Mouse (Mus musculus): ENCODE results near the gene Btnl1. TPM values are rescaled to one million over a fixed set of nuclear protein-coding genes. Genes with fewer than 3 reads are reported as not detected.

Btnl1 gene
- polyA plus RNA-seq, 1 experiment from 2014 or later = not detected

DNA sequence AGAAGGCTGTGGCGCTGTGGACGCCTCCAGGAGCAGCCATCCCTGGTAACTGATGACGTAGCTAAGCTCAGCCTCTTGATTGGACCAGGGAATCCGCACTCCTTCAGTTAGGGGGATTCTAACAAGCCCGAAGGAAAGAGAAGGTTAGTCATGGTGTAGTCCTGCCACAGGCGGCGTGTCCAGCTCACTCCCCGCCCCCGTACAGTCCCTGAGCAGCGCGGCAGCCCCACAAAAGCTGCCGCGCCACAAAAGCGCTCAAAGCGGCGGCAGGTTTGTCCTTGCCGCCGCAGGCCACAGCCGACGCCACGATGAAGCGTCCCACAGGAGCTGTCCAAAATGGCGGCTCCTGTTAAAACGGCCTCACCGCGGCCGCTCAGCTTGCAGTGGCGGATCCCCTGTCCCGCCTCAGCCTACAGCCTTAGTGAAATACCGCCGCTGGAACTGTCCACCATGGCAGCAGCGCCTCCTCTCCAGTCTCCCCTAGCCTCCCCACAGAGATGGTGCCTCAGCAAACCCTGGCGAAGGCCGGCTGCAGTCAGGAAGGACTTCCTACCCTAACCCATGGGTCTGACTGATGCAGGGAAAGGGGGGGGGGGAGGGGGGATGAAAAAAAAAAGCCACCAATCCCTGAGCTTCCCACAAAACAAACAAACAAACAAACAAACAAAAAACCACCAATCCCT, 21.9 kb downstream of the Btnl1 start, which contains the start of gene BC051142:
TSS of gene BC051142 (plus strand) at position 110 of the 683 bp plus-strand sequence.
- peak within 1 kb of the TSS; percentile 78 for H3K9ac ChIP-seq (replicated peaks; ENCODE audit: low read length)
- H3K36me3 ChIP-seq (ENCODE audit: insufficient read depth, low read length) = no peaks in the 10 kb centered on the region
- H3K27ac ChIP-seq (ENCODE audit: low read length) = peak within 1 kb of the TSS; percentile 35
- peak within 1 kb of the TSS; percentile 85 for H3K4me2 ChIP-seq (replicated peaks; ENCODE audit: low read depth, low read length)
- 8% methylated on average over 34 of the region's 34 CpGs for WGBS
- H3K4me1 ChIP-seq (ENCODE audit: insufficient read depth, low read length) = no peaks in the 10 kb centered on the region
- H3K4me3 ChIP-seq (ENCODE audit: low read length) = peak within 1 kb of the TSS; percentile 56
- 0 out of 2 replicates have a peak, but pooled peaks cover 2% of the 10 kb centered on the region for H3K9me3 ChIP-seq (ENCODE audit: low read length)
- H3K27me3 ChIP-seq (ENCODE audit: insufficient read depth, low read length) = no peaks in the 10 kb centered on the region
- peak; percentile 96 for ATAC-seq (ENCODE audit: low FRiP score, low TSS enrichment)

DNA sequence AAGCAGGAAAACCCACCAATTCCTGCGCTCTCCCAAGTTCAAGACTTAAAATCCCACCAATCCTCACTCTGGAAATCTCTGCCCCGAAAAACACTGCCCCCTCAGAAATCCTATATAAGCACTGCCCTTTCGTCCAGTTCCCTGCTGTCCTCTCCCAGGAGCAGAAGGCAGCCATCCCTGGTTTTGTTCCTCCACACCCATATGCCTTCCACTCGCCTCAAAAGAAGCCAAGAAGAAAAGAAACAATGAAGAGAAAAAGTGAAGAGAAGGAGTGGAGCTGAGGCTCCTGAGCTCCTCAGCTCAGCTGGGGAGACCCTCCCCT, 22.4 kb downstream of the Btnl1 start:
- WGBS = 44% methylated on average over 4 of the region's 4 CpGs
- peak overlapping the region; percentile 85 for H3K4me2 ChIP-seq (replicated peaks; ENCODE audit: low read depth, low read length)
- no peak overlapping the region for H3K9ac ChIP-seq (replicated peaks; ENCODE audit: low read length)
- no peaks in the 10 kb centered on the region for H3K27me3 ChIP-seq (ENCODE audit: insufficient read depth, low read length)
- no peak for ATAC-seq (ENCODE audit: low FRiP score, low TSS enrichment)
- H3K4me3 ChIP-seq (ENCODE audit: low read length) = peak overlapping the region; percentile 56
- 0 out of 2 replicates have a peak, but pooled peaks cover 2% of the 10 kb centered on the region for H3K9me3 ChIP-seq (ENCODE audit: low read length)
- H3K27ac ChIP-seq (ENCODE audit: low read length) = no peak overlapping the region
- H3K4me1 ChIP-seq (ENCODE audit: insufficient read depth, low read length) = no peaks in the 10 kb centered on the region
- H3K36me3 ChIP-seq (ENCODE audit: insufficient read depth, low read length) = no peaks in the 10 kb centered on the region

DNA sequence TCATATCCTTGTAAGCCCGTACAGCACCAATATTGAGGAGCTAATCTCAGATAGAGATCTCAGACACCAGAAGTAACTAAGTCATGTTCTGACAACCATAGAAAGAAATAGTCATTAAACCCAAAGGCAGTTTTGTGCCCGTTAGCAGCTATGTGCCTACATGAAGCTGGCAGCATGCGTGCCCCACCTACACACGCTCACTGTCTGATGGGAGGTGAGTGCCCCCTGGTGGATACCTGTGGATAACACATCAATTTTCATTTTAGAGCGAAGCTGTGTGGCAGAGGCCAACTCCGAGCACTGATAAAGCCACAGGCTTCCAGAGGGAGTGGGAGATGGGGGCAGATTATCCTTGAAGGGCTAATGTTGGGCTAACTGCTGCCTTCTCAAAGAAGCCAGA, 34.2 kb downstream of the Btnl1 start:
- no peak for ATAC-seq (ENCODE audit: low FRiP score, low TSS enrichment)
- H3K27me3 ChIP-seq (ENCODE audit: insufficient read depth, low read length) = no peaks in the 10 kb centered on the region
- H3K4me1 ChIP-seq (ENCODE audit: insufficient read depth, low read length) = no peaks in the 10 kb centered on the region
- 21% methylated on average over 6 of the region's 6 CpGs for WGBS
- no peak overlapping the region for H3K4me2 ChIP-seq (replicated peaks; ENCODE audit: low read depth, low read length)
- no peak overlapping the region for H3K9ac ChIP-seq (replicated peaks; ENCODE audit: low read length)
- no peaks in the 10 kb centered on the region for H3K36me3 ChIP-seq (ENCODE audit: insufficient read depth, low read length)
- no peak overlapping the region for H3K27ac ChIP-seq (ENCODE audit: low read length)
- no peak overlapping the region for H3K4me3 ChIP-seq (ENCODE audit: low read length)
- H3K9me3 ChIP-seq (ENCODE audit: low read length) = no peaks in the 10 kb centered on the region

GRCm38 (mm10) chr17:34420014-34420413, 43.1 kb downstream of the Btnl1 start:
- Histone ChIP-seq H3K36me3 (ENCODE audit: insufficient read depth, low read length) (no peaks in the 10 kb centered on the region), H3K4me2 (replicated peaks; ENCODE audit: low read depth, low read length) (no peak overlapping the region), H3K9me3 (ENCODE audit: low read length) (no peaks in the 10 kb centered on the region), H3K9ac (replicated peaks; ENCODE audit: low read length) (no peak overlapping the region), H3K4me1 (ENCODE audit: insufficient read depth, low read length) (no peaks in the 10 kb centered on the region), H3K27ac (ENCODE audit: low read length) (no peak overlapping the region), H3K4me3 (ENCODE audit: low read length) (no peak overlapping the region), H3K27me3 (ENCODE audit: insufficient read depth, low read length) (no peaks in the 10 kb centered on the region)
- ATAC-seq (ENCODE audit: low FRiP score, low TSS enrichment) = no peak
- WGBS = 69% methylated on average over 7 of the region's 7 CpGs

DNA sequence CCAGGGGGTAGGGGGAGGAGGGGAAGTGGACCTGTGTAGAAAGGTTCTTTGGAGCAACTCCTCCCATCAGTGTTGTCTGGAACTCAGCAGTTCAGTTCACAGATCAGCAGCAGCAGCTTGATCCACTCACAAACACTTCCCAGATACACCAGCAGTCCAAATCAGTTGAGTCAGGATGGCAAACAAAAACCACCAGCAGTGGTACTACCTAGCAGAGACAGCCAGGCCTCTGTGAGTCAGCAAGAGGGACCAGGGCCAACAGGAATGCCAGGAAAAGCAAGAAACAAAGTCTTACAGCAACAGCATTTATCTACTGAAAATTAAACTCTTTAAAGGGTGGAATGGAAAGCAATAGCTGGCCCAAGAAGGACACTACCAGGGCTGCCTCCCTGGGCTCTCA, 50.7 kb downstream of the Btnl1 start:
- no peaks in the 10 kb centered on the region for H3K4me1 ChIP-seq (ENCODE audit: insufficient read depth, low read length)
- no peaks in the 10 kb centered on the region for H3K36me3 ChIP-seq (ENCODE audit: insufficient read depth, low read length)
- ATAC-seq (ENCODE audit: low FRiP score, low TSS enrichment) = no peak
- no peak overlapping the region for H3K27ac ChIP-seq (ENCODE audit: low read length)
- no peak overlapping the region for H3K4me2 ChIP-seq (replicated peaks; ENCODE audit: low read depth, low read length)
- H3K27me3 ChIP-seq (ENCODE audit: insufficient read depth, low read length) = no peaks in the 10 kb centered on the region
- H3K9ac ChIP-seq (replicated peaks; ENCODE audit: low read length) = no peak overlapping the region
- no peaks in the 10 kb centered on the region for H3K9me3 ChIP-seq (ENCODE audit: low read length)
- no peak overlapping the region for H3K4me3 ChIP-seq (ENCODE audit: low read length)

Other genes with a start within 250 kb of the Btnl1 start
- gene H2-DMb2, start 233.8 kb upstream of the Btnl1 start, polyA plus RNA-seq (2015; fragmentation: Nextera tagmentation; extraction: Ambion mirVana) = 24.5 and 30.3 TPM in 2 replicates
- gene H2-DMb1, start 224.1 kb upstream of the Btnl1 start, polyA plus RNA-seq (2015; fragmentation: Nextera tagmentation; extraction: Ambion mirVana) = 7.2 and 8.6 TPM in 2 replicates
- 4.7 and 5.5 TPM in 2 replicates for gene Tap1, start 189.6 kb upstream of the Btnl1 start, polyA plus RNA-seq (2015; fragmentation: Nextera tagmentation; extraction: Ambion mirVana)
- 2.0 and 2.4 TPM in 2 replicates for gene Psmb9, start 189.4 kb upstream of the Btnl1 start, polyA plus RNA-seq (2015; fragmentation: Nextera tagmentation; extraction: Ambion mirVana)
- gene Psmb8, start 179.4 kb upstream of the Btnl1 start, polyA plus RNA-seq (2015; fragmentation: Nextera tagmentation; extraction: Ambion mirVana) = 6.4 and 7.2 TPM in 2 replicates
- gene Tap2, start 173.6 kb upstream of the Btnl1 start, polyA plus RNA-seq (2015; fragmentation: Nextera tagmentation; extraction: Ambion mirVana) = 5.2 and 5.8 TPM in 2 replicates
- gene H2-Ob, start 138.2 kb upstream of the Btnl1 start, polyA plus RNA-seq (2015; fragmentation: Nextera tagmentation; extraction: Ambion mirVana) = 0.14 and 0.27 TPM in 2 replicates
- 31.6 and 37.9 TPM in 2 replicates for gene H2-Ab1, start 119.4 kb upstream of the Btnl1 start, polyA plus RNA-seq (2015; fragmentation: Nextera tagmentation; extraction: Ambion mirVana)
- gene H2-Aa, start 89.3 kb upstream of the Btnl1 start, polyA plus RNA-seq (2015; fragmentation: Nextera tagmentation; extraction: Ambion mirVana) = 2.6 and 3.3 TPM in 2 replicates
- 7.8 and 8.4 TPM in 2 replicates for gene H2-Eb1, start 71.3 kb upstream of the Btnl1 start, polyA plus RNA-seq (2015; fragmentation: Nextera tagmentation; extraction: Ambion mirVana)
- 0.04 TPM in 1 of 2 replicates, not detected in the other for gene H2-Eb2, start 51.5 kb upstream of the Btnl1 start, polyA plus RNA-seq (2015; fragmentation: Nextera tagmentation; extraction: Ambion mirVana)
- not detected in 2 replicates for gene Btnl2, start 22.3 kb upstream of the Btnl1 start, polyA plus RNA-seq (2015; fragmentation: Nextera tagmentation; extraction: Ambion mirVana)
- 0.23 and 0.74 TPM in 2 replicates for gene BC051142, start 21.7 kb downstream of the Btnl1 start, polyA plus RNA-seq (2015; fragmentation: Nextera tagmentation; extraction: Ambion mirVana)
- gene Btnl4, start 100.2 kb downstream of the Btnl1 start, polyA plus RNA-seq (2015; fragmentation: Nextera tagmentation; extraction: Ambion mirVana) = not detected in 2 replicates
- gene Btnl6, start 140.2 kb downstream of the Btnl1 start, polyA plus RNA-seq (2015; fragmentation: Nextera tagmentation; extraction: Ambion mirVana) = not detected in 2 replicates
- gene Notch4, start 187.1 kb downstream of the Btnl1 start, polyA plus RNA-seq (2015; fragmentation: Nextera tagmentation; extraction: Ambion mirVana) = 7.6 and 12.0 TPM in 2 replicates
- 21.5 and 25.6 TPM in 2 replicates for gene Gpsm3, start 212.7 kb downstream of the Btnl1 start, polyA plus RNA-seq (2015; fragmentation: Nextera tagmentation; extraction: Ambion mirVana)
- gene Pbx2, start 214.1 kb downstream of the Btnl1 start, polyA plus RNA-seq (2015; fragmentation: Nextera tagmentation; extraction: Ambion mirVana) = 13.1 and 15.6 TPM in 2 replicates
- 8.8 and 16.8 TPM in 2 replicates for gene Ager, start 220.7 kb downstream of the Btnl1 start, polyA plus RNA-seq (2015; fragmentation: Nextera tagmentation; extraction: Ambion mirVana)
- 185 and 190 TPM in 2 replicates for gene Rnf5, start 226.6 kb downstream of the Btnl1 start, polyA plus RNA-seq (2015; fragmentation: Nextera tagmentation; extraction: Ambion mirVana)
- 81.8 and 83.1 TPM in 2 replicates for gene Agpat1, start 227.1 kb downstream of the Btnl1 start, polyA plus RNA-seq (2015; fragmentation: Nextera tagmentation; extraction: Ambion mirVana)
- 4.0 and 6.0 TPM in 2 replicates for gene Egfl8, start 238.8 kb downstream of the Btnl1 start, polyA plus RNA-seq (2015; fragmentation: Nextera tagmentation; extraction: Ambion mirVana)

Measured in kidney, embryonic 16.5 days (tissue).